Mouse (Mus musculus) adrenal gland, adult 2 months (tissue): ENCODE results near the gene Gm3685. TPM values are rescaled to one million over a fixed set of nuclear protein-coding genes. Genes with fewer than 3 reads are reported as not detected.
"Not testable (repeated sequence)": the region's sequence is repeated elsewhere in the genome, so short reads cannot be mapped to it uniquely, and the experiment has no call there.

Experiments
- DNase-seq: peaks from one replicate; pipeline ENCODE4 v3.0.0; 2021
- long read RNA-seq: library from polyadenylated mRNA; stranded (forward); transcript quantifications from one replicate; pipeline ENCODE4 v2.0.0, GENCODE M21; 2021
- polyA plus RNA-seq: library from polyadenylated mRNA; depleted of rRNA; stranded (reverse); fragments of >200 nt; gene quantifications from 2 replicates; pipeline ENCODE4 v1.2.3, GENCODE M21; 2012; rRNA removed
- total RNA-seq, 2 experiments: library from RNA; stranded (reverse); gene quantifications; 2 replicates each; pipeline ENCODE4 v1.2.3; 2021

Gm3685 gene
- total RNA-seq (not detected), polyA plus RNA-seq (not detected in 2 replicates)
- long read RNA-seq, result 0 reads

DNA sequence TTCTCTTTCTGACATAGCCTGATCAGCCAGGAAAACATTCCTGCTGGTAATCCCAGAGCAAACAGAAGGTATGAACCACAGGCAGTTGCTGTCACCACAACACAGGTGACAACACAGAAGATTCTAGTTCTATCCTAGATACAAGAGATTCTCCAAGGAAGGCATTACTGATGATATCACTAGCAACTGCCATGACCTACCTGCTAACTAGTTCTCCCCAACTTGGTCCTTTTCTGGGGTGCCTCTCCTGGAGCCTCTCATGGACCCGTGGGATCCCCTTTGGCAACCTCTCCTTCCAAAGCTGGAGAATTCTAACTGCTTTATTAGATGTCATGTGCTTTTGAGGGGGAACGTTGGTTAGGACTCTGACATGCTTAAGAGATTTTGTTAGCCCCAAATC is at the start of gene Gm3685:
Gene Gm3685, minus strand, starts transcription at position 101 of the 400 bp plus-strand sequence.
- not testable (repeated sequence) for DNase-seq

DNA sequence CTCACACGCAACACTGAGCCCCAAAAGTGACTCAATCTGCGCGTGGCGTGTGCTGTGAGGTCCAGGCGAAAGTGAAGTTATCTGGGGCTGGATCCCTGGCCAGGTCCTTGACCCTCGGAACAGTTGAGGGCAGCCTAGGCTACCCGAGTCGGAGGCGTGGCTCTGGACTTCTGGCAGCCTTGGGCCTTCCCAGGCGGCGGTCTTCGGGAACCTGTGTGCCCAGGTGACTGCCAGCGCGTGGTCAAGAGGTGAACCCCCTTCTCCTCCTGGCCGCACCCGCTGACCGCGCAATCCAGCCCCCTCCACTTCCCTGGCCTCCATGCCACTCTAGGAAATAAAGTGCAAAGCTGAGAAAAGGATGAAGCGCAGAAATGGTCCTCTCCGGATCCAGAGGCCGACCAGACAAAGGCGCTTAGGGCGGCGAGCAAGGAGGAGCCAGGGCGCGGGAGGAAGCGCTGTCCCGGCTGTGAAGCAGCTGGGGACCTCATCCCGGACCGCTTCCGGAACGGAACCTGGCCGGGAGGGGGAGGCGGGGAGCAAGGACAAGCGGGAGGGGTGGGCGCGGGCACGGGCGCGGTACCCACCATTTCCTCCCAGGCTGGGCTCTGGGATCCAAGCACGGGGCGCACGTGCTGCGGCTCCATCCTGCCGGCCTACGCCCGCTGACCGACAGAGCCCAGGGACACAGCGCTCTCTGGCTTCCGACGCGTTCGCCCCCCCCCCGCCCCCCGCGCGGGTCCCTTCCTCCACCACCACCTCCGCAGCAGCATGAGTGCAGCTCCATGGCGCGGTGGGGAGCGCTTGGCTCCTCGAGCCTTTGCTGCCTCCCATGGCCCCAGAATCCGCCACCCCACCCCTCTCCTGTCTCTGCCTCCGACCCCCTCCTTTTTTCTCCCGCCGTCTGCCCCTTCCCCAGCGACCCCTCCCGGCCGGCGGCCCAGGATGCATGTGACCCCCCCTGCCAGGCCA is 17.7 kb downstream of the Gm3685 start, which contains the start of gene Gm10406:
Gene Gm10406, minus strand, starts transcription at position 669 of the 969 bp plus-strand sequence.
- DNase-seq, result peak; percentile 17

DNA sequence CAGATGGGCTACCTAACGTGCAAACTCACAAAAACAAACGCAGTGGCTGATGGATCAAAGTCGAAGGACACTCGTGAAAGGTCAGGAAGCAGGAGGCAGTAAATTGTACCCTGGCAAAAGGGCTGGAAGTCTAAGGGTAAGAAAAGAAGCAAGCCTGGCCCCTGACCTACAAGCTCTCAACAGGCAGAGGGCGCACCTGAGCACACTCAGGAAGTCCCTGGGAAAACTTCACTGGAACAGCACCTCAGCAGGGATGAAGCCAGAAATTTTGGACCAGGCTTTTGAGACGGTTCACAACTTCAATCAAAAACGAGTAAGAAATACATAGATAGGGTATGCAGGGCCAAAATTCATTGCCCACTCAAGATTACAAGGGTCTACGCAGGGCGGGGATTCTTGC is 18.5 kb downstream of the Gm3685 start:
- DNase-seq, result peak; percentile 4

Other genes with a start within 250 kb of the Gm3685 start
- gene Gm3642, start 204.7 kb downstream of the Gm3685 start, total RNA-seq, result not detected
- not detected in 2 replicates for gene Gm3642, start 204.7 kb downstream of the Gm3685 start, polyA plus RNA-seq
- gene Gm3667, start 155.0 kb downstream of the Gm3685 start, total RNA-seq, result not detected
- not detected in 2 replicates for gene Gm3667, start 155.0 kb downstream of the Gm3685 start, polyA plus RNA-seq
- gene Gm6356, start 71.2 kb downstream of the Gm3685 start, total RNA-seq, result not detected
- not detected in 2 replicates for gene Gm6356, start 71.2 kb downstream of the Gm3685 start, polyA plus RNA-seq
- not detected for gene Gm10406, start 17.5 kb downstream of the Gm3685 start, total RNA-seq
- gene Gm10406, start 17.5 kb downstream of the Gm3685 start, polyA plus RNA-seq, result not detected in 2 replicates
- gene Gm3696, start 55.7 kb upstream of the Gm3685 start, total RNA-seq, result under 1 TPM; 0.21 to 0.26 TPM
- not detected in 2 replicates for gene Gm3696, start 55.7 kb upstream of the Gm3685 start, polyA plus RNA-seq
- not detected for gene Gm6676, start 80.4 kb upstream of the Gm3685 start, total RNA-seq
- gene Gm6676, start 80.4 kb upstream of the Gm3685 start, polyA plus RNA-seq, result not detected in 2 replicates
- under 1 TPM; 0.20 to 0.69 TPM for gene Gm3512, start 129.6 kb upstream of the Gm3685 start, total RNA-seq
- not detected in 2 replicates for gene Gm3512, start 129.6 kb upstream of the Gm3685 start, polyA plus RNA-seq
- not detected for gene Gm16434, start 149.6 kb upstream of the Gm3685 start, total RNA-seq
- gene Gm16434, start 149.6 kb upstream of the Gm3685 start, polyA plus RNA-seq, result not detected in 2 replicates
- not detected for gene Gm3727, start 219.7 kb upstream of the Gm3685 start, total RNA-seq
- gene Gm3727, start 219.7 kb upstream of the Gm3685 start, polyA plus RNA-seq, result not detected in 2 replicates